Mouse (Mus musculus): Measurements from ENCODE around the gene Olfr970.
"Not testable (repeated sequence)": the region's sequence is repeated elsewhere in the genome, so short reads cannot be mapped to it uniquely, and the experiment has no call there.

Olfr970 gene

GRCm38 (mm10) chr9:39808560-39808959 is at the start of gene Olfr970:
TSS of gene Olfr970 (plus strand) at chr9:39808860.
- no peak for DNase-seq (ENCODE audit: low spot score in 2 of 2)

- DNase-seq (ENCODE audit: low spot score in 2 of 2) = no peak
These were observed 25.5 kb upstream of the Olfr970 start, which contains the start of gene Olfr968 for GRCm38 (mm10) chr9:39783153-39783552. TSS of gene Olfr968 (minus strand) at chr9:39783253.

- no peak for DNase-seq (ENCODE audit: low spot score in 2 of 2)
These were observed 18.1 kb upstream of the Olfr970 start, which contains the start of gene Olfr969 for GRCm38 (mm10) chr9:39790558-39790957. TSS of gene Olfr969 (plus strand) at chr9:39790945.

GRCm38 (mm10) chr9:39836576-39836975 is 27.9 kb downstream of the Olfr970 start, which contains the start of gene Olfr971:
TSS of gene Olfr971 (plus strand) at chr9:39836876.
- DNase-seq (ENCODE audit: low spot score in 2 of 2) = not testable (repeated sequence)

- no peak for DNase-seq (ENCODE audit: low spot score in 2 of 2)
These were observed 57.5 kb downstream of the Olfr970 start, which contains the start of gene Olfr972 for GRCm38 (mm10) chr9:39866122-39866521. TSS of gene Olfr972 (plus strand) at chr9:39866422.

All from frontal cortex, postnatal 36 days (tissue).